Mouse (Mus musculus): ENCODE results near the gene Acp7.

- TF ChIP-seq CTCF (conservative IDR thresholded peaks at IDR 0.05; ENCODE audit: insufficient read depth, insufficient read length, low read depth, low read length) = no peak
- TF ChIP-seq POLR2A (IDR thresholded peaks at IDR 0.05; ENCODE audit: low read depth, low read length) = no peak
Observed at GRCm38 (mm10) chr7:28645366-28645765, 14.2 kb upstream of the Acp7 start.

Data from kidney, adult 2 months (tissue).